ENCODE assay signal across 8 mouse cellular contexts in genomic region chr11:60208712-60209111, GRCm38 (mm10). TPM values are rescaled to one million over a fixed set of nuclear protein-coding genes. Genes with fewer than 3 reads are reported as not detected.
A peak's percentile ranks its signal among the peaks of the same experiment; 100 is the strongest.
DNase-seq lines count a peak whose midpoint lies in the region; ATAC-seq and TF ChIP-seq lines count a peak whose summit lies in the region.

No protein-coding gene starts in this region.

- intact Hi-C loops in gastrocnemius, adult 2 months (cut with DNase I): no loop called here
- intact Hi-C loops in gastrocnemius, postnatal 14 days (cut with DNase I; ENCODE audit: low total_unique reads): no loop called here

- peak overlapping the region; percentile 89 for H3K27ac ChIP-seq in gastrocnemius, adult 2 months
- H3K27ac ChIP-seq in liver, embryonic 11.5 days (ENCODE audit: low read depth, low read length): 0 out of 2 replicates have a peak overlapping the region, but pooled peaks have one; percentile 84
- H3K27ac ChIP-seq in stomach, embryonic 16.5 days (ENCODE audit: low read length): peak overlapping the region; percentile 83

- no peaks in the 10 kb centered on the region for H3K9me3 ChIP-seq in liver, embryonic 11.5 days (ENCODE audit: control insufficient read depth, low read length)
- no peaks in the 10 kb centered on the region for H3K9me3 ChIP-seq in stomach, embryonic 16.5 days (replicated peaks; ENCODE audit: control insufficient read depth, low read length)

- H3K36me3 ChIP-seq in liver, embryonic 11.5 days (ENCODE audit: control insufficient read depth, insufficient read depth, low read length): peaks cover 33% of the 10 kb centered on the region
- H3K36me3 ChIP-seq in stomach, embryonic 16.5 days (ENCODE audit: control insufficient read depth, insufficient read depth, low read length): peaks cover 12% of the 10 kb centered on the region; the same call in 1 of the 2 replicates

- ATAC-seq in liver, embryonic 11.5 days (replicated peaks; ENCODE audit: low FRiP score): no peak
- no peak for ATAC-seq in stomach, embryonic 16.5 days (ENCODE audit: insufficient read depth, low FRiP score)

- no peaks in the 10 kb centered on the region for H3K27me3 ChIP-seq in liver, embryonic 11.5 days (replicated peaks; ENCODE audit: control insufficient read depth, insufficient read depth, low read length)
- H3K27me3 ChIP-seq in stomach, embryonic 16.5 days (ENCODE audit: control insufficient read depth, insufficient read depth, low read length): no peaks in the 10 kb centered on the region

- no peak for TF ChIP-seq CTCF in gastrocnemius, adult 2 months (IDR thresholded peaks at IDR 0.05)

- peak overlapping the region; percentile 69 for H3K4me3 ChIP-seq in gastrocnemius, adult 2 months
- H3K4me3 ChIP-seq in liver, embryonic 11.5 days (ENCODE audit: low read depth, low read length): peak overlapping the region; percentile 61
- peak overlapping the region; percentile 56 for H3K4me3 ChIP-seq in stomach, embryonic 16.5 days (replicated peaks; ENCODE audit: low read length)

- peak overlapping the region; percentile 98 for H3K4me2 ChIP-seq in liver, embryonic 11.5 days
- H3K4me2 ChIP-seq in stomach, embryonic 16.5 days (ENCODE audit: low read depth, low read length): peak overlapping the region; percentile 86

- H3K9ac ChIP-seq in liver, embryonic 11.5 days (ENCODE audit: low read depth, low read length): peak overlapping the region; percentile 79
- H3K9ac ChIP-seq in stomach, embryonic 16.5 days (ENCODE audit: low read length): peak overlapping the region; percentile 68

- WGBS in liver, embryonic 11.5 days: 50% methylated on average over 4 of the region's 4 CpGs
- WGBS in stomach, embryonic 16.5 days: 22% methylated on average over 4 of the region's 4 CpGs

- H3K4me1 ChIP-seq in liver, embryonic 11.5 days (replicated peaks; ENCODE audit: control insufficient read depth, insufficient read depth, low read length): peaks cover 73% of the 10 kb centered on the region
- H3K4me1 ChIP-seq in stomach, embryonic 16.5 days (ENCODE audit: control insufficient read depth, insufficient read depth, low read length): peaks cover 58% of the 10 kb centered on the region

- DNase-seq in gastrocnemius, adult 2 months: no peak
- DNase-seq in gastrocnemius, postnatal 14 days: no peak
- DNase-seq in retina, postnatal 1 day: peak; percentile 33
- DNase-seq in retina, embryonic 14.5 days (ENCODE audit: low spot score): no peak
- DNase-seq in liver, embryonic 11.5 days (ENCODE audit: low spot score): no peak
- DNase-seq in ovary, adult 18-20 months (ENCODE audit: low spot score): no peak
- no peak for DNase-seq in spleen, postnatal 14 days (ENCODE audit: low spot score in 2 of 2)

RNA-seq across cellular contexts. Expression of gene Srebf1, which starts 13.7 kb away (rescaled TPM):
- 10 to 100 TPM; 27.5 to 43.4 TPM for total RNA-seq in gastrocnemius, adult 2 months (2021)
- total RNA-seq in gastrocnemius, postnatal 14 days (2021): 10 to 100 TPM; 20.9 to 24.5 TPM
- 78.2 and 78.7 TPM in 2 replicates for polyA plus RNA-seq in liver, embryonic 11.5 days (2014; fragmentation: Nextera tagmentation; extraction: Ambion mirVana)
- 63.4 and 69.8 TPM in 2 replicates for polyA plus RNA-seq in stomach, embryonic 16.5 days (2015; fragmentation: Nextera tagmentation; extraction: Ambion mirVana)
